Mouse (Mus musculus): ENCODE results near the gene Cpox.

DNA sequence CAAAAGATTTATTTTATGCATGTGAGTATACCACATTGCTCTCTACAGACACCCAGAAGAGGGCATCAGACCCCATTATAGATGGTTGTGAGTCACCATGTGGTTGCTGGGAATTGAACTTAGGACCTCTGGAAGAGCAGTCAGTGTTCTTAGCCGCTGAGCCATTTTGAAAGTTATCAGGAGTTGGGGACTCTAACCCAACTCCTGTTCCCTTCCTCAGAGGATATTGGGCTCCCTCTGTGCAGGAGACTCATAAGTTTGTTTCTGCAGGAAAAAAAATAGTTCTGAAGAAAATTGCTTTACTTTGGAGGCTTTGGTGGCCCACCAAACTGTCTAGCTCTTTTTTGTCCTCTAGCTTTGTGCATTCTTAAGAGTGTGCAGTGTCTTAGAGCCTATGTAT is 18.4 kb downstream of the Cpox start:
- TF ChIP-seq KAT2A (IDR thresholded peaks at IDR 0.05; ENCODE audit: insufficient replicate concordance, low read length) (no peak), CHD1 (IDR thresholded peaks at IDR 0.05; ENCODE audit: low read depth, low read length) (no peak), UBTF (IDR thresholded peaks at IDR 0.05; ENCODE audit: low read depth, low read length) (no peak), CTCF (conservative IDR thresholded peaks at IDR 0.05 in 1 of 2, IDR thresholded peaks at IDR 0.05 in 1 of 2; ENCODE audit: low read depth in 2 of 2, low read length in 2 of 2) (no peak), HCFC1 (IDR thresholded peaks at IDR 0.05; ENCODE audit: low read depth, low read length) (no peak), ZKSCAN1 (IDR thresholded peaks at IDR 0.05; ENCODE audit: borderline replicate concordance, low read depth, low read length) (no peak), POLR2A (IDR thresholded peaks at IDR 0.05; ENCODE audit: low read depth, low read length) (no peak), ZC3H11A (IDR thresholded peaks at IDR 0.05; ENCODE audit: low read depth, low read length) (no peak), MAZ (IDR thresholded peaks at IDR 0.05; ENCODE audit: low read depth, low read length) (no peak)

Data from CH12.LX (cell line).